Mouse (Mus musculus) ES-E14 (cell line): ENCODE measurements around the gene Scoc. TPM values are rescaled to one million over a fixed set of nuclear protein-coding genes. Genes with fewer than 3 reads are reported as not detected.

Source experiments
- DNase-seq: peaks from one replicate; pipeline ENCODE4 v3.0.0-alpha.2; 2013; ENCODE audit warnings: low read depth, low spot score
- H3K27ac ChIP-seq: 2 replicates; pipeline ENCODE4 v1.5.1; 2012; ENCODE audit warnings: low read depth, mild to moderate bottlenecking, low read length, moderate library complexity, mixed read lengths; ENCODE audit not compliant: poor library complexity, insufficient read depth, severe bottlenecking
- H3K36me3 ChIP-seq: 2 replicates; pipeline ENCODE4 v1.6.1; 2012; ENCODE audit warnings: mild to moderate bottlenecking, low read length, moderate library complexity, mixed read lengths; ENCODE audit not compliant: control insufficient read depth, poor library complexity, insufficient read depth, severe bottlenecking
- H3K4me1 ChIP-seq, 2 experiments: fragments of 150-350 bp in 1 of 2; sonication (generic) in 1 of 2; 2 replicates each; pipeline ENCODE4 v1.6.1; 2012; ENCODE audit warnings: low read length in 2 of 2, mild to moderate bottlenecking in 1 of 2, mixed read lengths in 1 of 2; ENCODE audit not compliant: control insufficient read depth in 2 of 2, insufficient read depth in 2 of 2, poor library complexity in 1 of 2
- H3K4me3 ChIP-seq, 2 experiments: fragments of 150-350 bp in 1 of 2; sonication (generic) in 1 of 2; 2 replicates each; pipeline ENCODE4 v1.5.1; 2012; ENCODE audit warnings: low read length in 2 of 2, low read depth in 1 of 2, mild to moderate bottlenecking in 1 of 2, mixed read lengths in 1 of 2; ENCODE audit not compliant: insufficient read depth in 1 of 2, poor library complexity in 1 of 2, severe bottlenecking in 1 of 2
- H3K9ac ChIP-seq: 2 replicates; pipeline ENCODE4 v1.6.1; 2012; ENCODE audit warnings: low read depth, mild to moderate bottlenecking, low read length, mixed read lengths; ENCODE audit not compliant: poor library complexity, insufficient read depth, severe bottlenecking
- H3K9me3 ChIP-seq: fragments of 150-350 bp; sonication (generic); 2 replicates; pipeline ENCODE4 v1.6.1; 2012; ENCODE audit warnings: low read depth, mild to moderate bottlenecking, low read length; ENCODE audit not compliant: control insufficient read depth, insufficient read depth
- CHD2 ChIP-seq: IDR thresholded peaks from 2 replicates; pipeline ENCODE4 v1.6.1; 2014; ENCODE audit warnings: mild to moderate bottlenecking, low read depth, low read length, inconsistent platforms
- HCFC1 ChIP-seq: IDR thresholded peaks from 2 replicates; pipeline ENCODE4 v1.6.1; 2012; ENCODE audit warnings: low read length, inconsistent platforms, borderline replicate concordance; ENCODE audit not compliant: insufficient read depth
- MAFK ChIP-seq: IDR thresholded peaks from 2 replicates; pipeline ENCODE4 v1.6.1; 2014; ENCODE audit warnings: mild to moderate bottlenecking, low read depth, low read length, inconsistent platforms; ENCODE audit not compliant: insufficient read depth
- ZC3H11A ChIP-seq: IDR thresholded peaks from 2 replicates; pipeline ENCODE4 v1.6.1; 2012; ENCODE audit warnings: low read depth, mild to moderate bottlenecking, inconsistent platforms, low read length, borderline replicate concordance
- ZNF384 ChIP-seq: IDR thresholded peaks from 2 replicates; pipeline ENCODE4 v1.6.1; 2012; ENCODE audit warnings: low read depth, low read length, inconsistent platforms
- in situ Hi-C, 2 experiments: fragments of 600-800 bp; cut with MboI; formaldehyde crosslinking; loops; one replicate each; pipeline ENCODE4 v1.15.1; 2025; ENCODE audit warnings: low sequenced_read_pairs in 2 of 2, inconsistent platforms in 1 of 2; ENCODE audit not compliant: unreplicated experiment in 2 of 2
- total RNA-seq: library from RNA; depleted of rRNA; stranded (reverse); fragments of 300-350 nt; gene quantifications from 2 replicates; pipeline ENCODE4 v1.2.3, GENCODE M21; 2012

Gene Scoc
- total RNA-seq, 1 experiment, result 76.5 TPM

GRCm38 (mm10) chr8:83394325-83394724 is 63.9 kb downstream of the Scoc start:
- in situ Hi-C loops, result no loop called here
- DNase-seq, result no peak
- Histone ChIP-seq H3K4me1 (peaks cover 0 to 13% of the 10 kb centered on the region in 2 experiments; a peak in 3 of 4 replicates), H3K4me3 (no peak overlapping the region), H3K9ac (no peak overlapping the region), H3K9me3 (no peaks in the 10 kb centered on the region), H3K36me3 (no peaks in the 10 kb centered on the region), H3K27ac (no peak overlapping the region)
- TF ChIP-seq HCFC1, result no peak
- no peak for TF ChIP-seq MAFK
- TF ChIP-seq ZC3H11A, result no peak
- no peak for TF ChIP-seq ZNF384

- Histone ChIP-seq H3K4me3 (no peak overlapping the region), H3K9me3 (no peaks in the 10 kb centered on the region), H3K36me3 (no peaks in the 10 kb centered on the region), H3K27ac (peak overlapping the region; percentile 60; the same call in 1 of the 2 replicates), H3K4me1 (peaks cover 0 to 13% of the 10 kb centered on the region in 2 experiments; a peak in 3 of 4 replicates), H3K9ac (no peak overlapping the region)
- DNase-seq, result no peak
- TF ChIP-seq ZNF384 (no peak), MAFK (no peak), HCFC1 (no peak), CHD2 (no peak), ZC3H11A (no peak)
- in situ Hi-C loops, result no loop called here
These were observed 65.7 kb downstream of the Scoc start for GRCm38 (mm10) chr8:83392521-83392920.

DNA sequence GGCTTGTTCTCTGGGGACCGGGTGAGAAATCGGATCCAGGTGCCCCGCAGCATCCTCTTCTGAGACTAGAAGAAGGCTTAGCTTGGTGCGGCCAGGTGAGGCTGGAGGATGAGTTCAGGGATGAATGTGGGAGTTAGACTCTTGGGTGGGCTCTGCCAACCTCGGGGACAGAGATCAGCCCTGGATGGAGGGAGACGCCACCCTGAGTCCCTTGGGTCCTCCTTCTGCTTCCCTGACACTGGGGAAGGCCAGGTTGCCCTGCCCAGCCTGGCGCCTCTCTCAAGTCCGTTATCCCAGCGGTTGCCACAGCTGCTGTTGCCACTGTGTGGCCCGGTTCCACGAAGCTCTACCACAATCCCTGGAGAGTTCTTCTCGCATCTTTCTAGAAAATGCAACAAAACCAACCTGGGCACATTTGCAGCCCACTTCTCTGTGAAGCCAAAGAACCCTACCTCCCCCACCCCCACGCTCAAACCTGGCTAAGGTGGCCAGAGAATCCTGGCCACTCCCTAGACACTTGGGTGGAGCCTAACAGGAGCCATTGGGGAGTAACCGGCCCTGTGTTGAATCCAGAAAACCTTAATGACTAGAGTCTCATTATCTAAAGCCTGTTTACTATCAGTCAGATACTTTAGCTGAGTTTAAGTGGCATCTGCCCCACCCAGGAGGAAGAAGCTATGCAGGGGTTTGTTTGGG is 68.0 kb downstream of the Scoc start:
- peaks cover 0 to 2% of the 10 kb centered on the region in 2 experiments; a peak in 2 of 4 replicates for H3K4me1 ChIP-seq
- no peak overlapping the region for H3K27ac ChIP-seq
- no peaks in the 10 kb centered on the region for H3K9me3 ChIP-seq
- TF ChIP-seq HCFC1, result no peak
- no peak for TF ChIP-seq ZC3H11A
- TF ChIP-seq CHD2, result no peak
- no peak for TF ChIP-seq ZNF384
- no peak for TF ChIP-seq MAFK
- peak overlapping the region; percentile 80 to 94 for H3K4me3 ChIP-seq
- DNase-seq, result no peak
- peak overlapping the region; percentile 74 for H3K9ac ChIP-seq
- H3K36me3 ChIP-seq, result no peaks in the 10 kb centered on the region
- in situ Hi-C loops, result no loop called here

DNA sequence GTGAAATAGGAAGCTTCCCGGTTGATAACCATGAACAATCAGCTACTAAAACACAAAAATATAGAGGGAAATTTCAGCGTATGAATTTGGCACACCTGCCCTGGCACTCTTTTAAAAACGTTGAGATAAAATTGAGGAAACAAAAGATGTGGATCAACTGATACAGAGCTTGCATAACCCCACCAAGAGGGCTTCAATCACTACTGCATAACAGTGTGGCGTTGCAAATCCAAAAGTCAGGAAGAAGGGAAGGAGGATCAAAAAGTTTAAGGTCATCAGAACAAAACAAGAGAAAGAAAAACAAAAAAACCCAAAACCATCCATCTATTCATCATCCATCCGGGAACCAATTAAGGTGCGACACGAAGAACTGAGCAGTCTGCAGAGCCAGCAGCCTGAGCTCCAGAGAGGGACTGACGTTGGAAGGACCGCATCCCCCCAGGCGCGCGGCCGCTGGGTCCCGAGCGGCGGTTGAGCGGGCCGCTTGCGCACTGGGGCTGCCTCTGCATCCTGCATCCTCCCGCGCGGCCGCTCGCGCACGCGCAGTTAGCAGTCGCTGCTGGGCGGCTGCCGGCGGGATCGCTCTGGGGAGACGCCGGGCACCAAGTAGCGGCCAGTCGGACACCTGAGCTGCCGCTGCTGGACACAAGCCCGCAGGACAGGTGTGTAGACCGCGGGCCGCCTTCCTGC is 68.7 kb downstream of the Scoc start, which contains the start of gene Clgn:
Clgn (plus strand) TSS at position 552 of the 690 bp plus-strand sequence.
- in situ Hi-C loops, result no loop called here
- Histone ChIP-seq H3K27ac (no peak within 1 kb of the TSS), H3K9me3 (no peaks in the 10 kb centered on the region), H3K4me3 (peak within 1 kb of the TSS; percentile 80 to 94), H3K4me1 (peaks cover 0 to 5% of the 10 kb centered on the region in 2 experiments; a peak in 3 of 4 replicates), H3K36me3 (no peaks in the 10 kb centered on the region), H3K9ac (peak within 1 kb of the TSS; percentile 74)
- no peak for TF ChIP-seq MAFK
- TF ChIP-seq ZNF384, result no peak
- no peak for TF ChIP-seq ZC3H11A
- TF ChIP-seq CHD2, result no peak
- TF ChIP-seq HCFC1, result no peak
- peak; percentile 67 for DNase-seq
